Mouse (Mus musculus): Measurements from ENCODE around the gene Cend1.
A peak's percentile ranks its signal among the peaks of the same experiment; 100 is the strongest.

Cend1 gene

GRCm38 (mm10) chr7:141390326-141391259, 38.7 kb downstream of the Cend1 start:
- DNase-seq: peak; percentile 44 to 57

GRCm38 (mm10) chr7:141388487-141389109, 40.7 kb downstream of the Cend1 start:
- no peak for DNase-seq

DNA sequence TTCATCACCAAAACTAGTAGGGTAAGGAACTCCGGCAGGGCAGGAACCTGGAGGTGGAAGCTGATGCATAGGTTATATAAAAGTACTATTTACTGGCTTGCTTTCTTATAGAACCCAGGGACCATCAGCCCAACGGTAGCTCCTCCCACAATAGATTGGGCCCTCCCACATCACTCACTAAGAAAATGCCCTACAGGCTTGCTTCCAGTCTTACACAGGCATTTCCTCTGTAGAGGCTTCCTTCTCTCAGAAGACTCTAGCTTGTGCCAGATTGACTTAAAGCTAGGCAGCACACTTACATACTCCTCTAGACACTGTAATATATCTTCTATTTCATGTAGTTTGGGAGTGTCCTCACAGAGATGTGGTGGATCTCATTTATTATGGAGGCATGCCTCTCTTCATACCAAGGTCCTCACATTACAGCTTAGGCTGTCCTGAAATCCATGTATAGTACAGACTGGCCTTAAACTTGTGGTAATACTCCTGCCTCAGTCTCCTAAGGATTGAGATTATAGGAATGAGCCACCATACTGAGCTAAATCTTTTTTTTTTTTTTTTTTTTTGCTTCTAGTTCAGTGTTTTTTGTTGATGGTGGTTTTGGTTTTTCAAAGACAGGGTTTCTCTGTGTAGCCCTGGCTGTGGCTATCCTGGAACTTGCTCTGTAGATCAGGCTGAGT, 41.3 kb downstream of the Cend1 start:
- no peak for DNase-seq

DNA sequence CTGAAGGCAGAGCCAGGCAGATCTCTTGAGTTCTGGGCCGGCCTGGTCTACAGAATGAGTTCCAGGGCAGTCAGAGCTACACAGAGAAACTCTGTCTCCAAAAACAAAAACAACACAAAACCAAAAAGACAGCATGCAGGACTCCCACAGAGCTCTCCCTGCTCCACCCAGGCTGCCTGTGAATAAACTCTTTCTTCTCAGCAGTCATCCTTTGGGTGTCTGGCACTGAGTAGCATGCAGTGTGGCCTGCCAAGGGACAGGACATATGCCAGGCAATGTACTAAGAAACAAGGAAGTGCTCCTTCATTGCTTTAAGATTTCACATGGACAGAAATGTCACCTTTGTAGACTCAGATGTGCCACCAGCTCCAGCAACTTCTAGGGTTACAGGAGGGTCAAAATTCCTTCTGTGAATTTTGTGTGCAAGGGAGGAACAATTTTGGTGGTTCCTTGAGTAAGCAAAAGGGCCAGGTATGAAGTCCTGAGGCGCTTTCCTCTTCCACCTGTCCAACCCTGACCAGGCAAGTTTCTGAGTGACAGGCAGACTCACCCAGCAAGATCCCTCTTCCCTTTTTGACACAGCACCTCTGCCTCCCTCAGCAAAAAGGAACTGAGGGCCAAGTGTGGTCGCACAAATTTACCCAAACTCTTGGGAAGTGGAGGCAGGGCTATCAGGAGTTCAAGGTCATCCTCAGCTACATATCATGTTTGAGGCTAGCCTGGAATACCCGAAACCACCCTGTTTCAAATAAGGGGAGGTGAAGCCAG, 48.0 kb downstream of the Cend1 start:
- DNase-seq: no peak

DNA sequence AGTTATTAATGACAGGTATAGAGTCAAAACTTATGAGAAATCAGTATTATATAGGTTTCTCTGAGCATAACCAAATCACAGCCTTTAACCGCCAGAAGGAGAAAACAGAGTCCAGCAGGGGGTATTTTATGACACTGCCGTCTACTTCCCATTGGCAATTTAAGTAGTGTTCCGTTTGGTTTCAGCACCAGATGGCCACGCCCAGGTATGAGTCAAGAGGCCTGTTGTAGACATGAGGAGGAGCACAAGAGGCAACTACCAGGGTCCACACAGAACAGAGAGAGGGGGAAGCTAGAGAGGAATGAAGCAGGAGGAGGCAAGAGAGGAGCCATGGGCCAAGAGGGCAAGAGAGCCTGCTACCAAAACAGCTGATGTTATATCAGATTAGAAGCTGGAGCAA, 49.7 kb downstream of the Cend1 start:
- DNase-seq: no peak

Measured in kidney, adult 8-10 months (tissue).